Mouse (Mus musculus): ENCODE results near the gene Sipa1l1. TPM values are rescaled to one million over a fixed set of nuclear protein-coding genes. Genes with fewer than 3 reads are reported as not detected.

Gene Sipa1l1
- polyA plus RNA-seq, 1 experiment from 2014 or later = 41.6 TPM

GRCm38 (mm10) chr12:82326438-82326837 lies 157.3 kb downstream of the Sipa1l1 start:
- Histone ChIP-seq H3K4me2 (ENCODE audit: low read length) (no peak overlapping the region), H3K9me3 (ENCODE audit: control insufficient read depth, low read length) (no peaks in the 10 kb centered on the region), H3K4me1 (replicated peaks; ENCODE audit: control insufficient read depth, insufficient read depth, low read length) (peaks cover 5% of the 10 kb centered on the region; the same call in 1 of the 2 replicates), H3K27ac (ENCODE audit: low read depth) (no peak overlapping the region), H3K27me3 (replicated peaks; ENCODE audit: control insufficient read depth, insufficient read depth, low read length) (no peaks in the 10 kb centered on the region), H3K9ac (ENCODE audit: low read length) (no peak overlapping the region), H3K36me3 (ENCODE audit: control insufficient read depth, insufficient read depth, low read length) (no peaks in the 10 kb centered on the region), H3K4me3 (ENCODE audit: low read depth, low read length) (no peak overlapping the region)
- ATAC-seq (replicated peaks; ENCODE audit: low FRiP score, low TSS enrichment, low read depth) (no peak), DNase-seq (ENCODE audit: low spot score) (no peak)
- 57% methylated on average over 8 of the region's 8 CpGs for WGBS

- H3K9me3 ChIP-seq (ENCODE audit: control insufficient read depth, low read length) = no peaks in the 10 kb centered on the region
- no peak overlapping the region for H3K4me3 ChIP-seq (ENCODE audit: low read depth, low read length)
- no peaks in the 10 kb centered on the region for H3K27me3 ChIP-seq (replicated peaks; ENCODE audit: control insufficient read depth, insufficient read depth, low read length)
- no peaks in the 10 kb centered on the region; the same call in 1 of the 2 replicates for H3K4me1 ChIP-seq (replicated peaks; ENCODE audit: control insufficient read depth, insufficient read depth, low read length)
- H3K27ac ChIP-seq (ENCODE audit: low read depth) = no peak overlapping the region
- no peak overlapping the region for H3K9ac ChIP-seq (ENCODE audit: low read length)
- DNase-seq (ENCODE audit: low spot score) (no peak), ATAC-seq (replicated peaks; ENCODE audit: low FRiP score, low TSS enrichment, low read depth) (no peak)
- no peaks in the 10 kb centered on the region for H3K36me3 ChIP-seq (ENCODE audit: control insufficient read depth, insufficient read depth, low read length)
- WGBS = 97% methylated on average over 1 of the region's 1 CpGs
- H3K4me2 ChIP-seq (ENCODE audit: low read length) = no peak overlapping the region
Observed at GRCm38 (mm10) chr12:82328112-82328511, 159.0 kb downstream of the Sipa1l1 start.

GRCm38 (mm10) chr12:82332836-82333614 lies 163.9 kb downstream of the Sipa1l1 start:
- Histone ChIP-seq H3K9me3 (ENCODE audit: control insufficient read depth, low read length) (no peaks in the 10 kb centered on the region), H3K27me3 (replicated peaks; ENCODE audit: control insufficient read depth, insufficient read depth, low read length) (no peaks in the 10 kb centered on the region), H3K27ac (ENCODE audit: low read depth) (no peak overlapping the region), H3K4me1 (replicated peaks; ENCODE audit: control insufficient read depth, insufficient read depth, low read length) (peaks cover 4% of the 10 kb centered on the region), H3K9ac (ENCODE audit: low read length) (no peak overlapping the region), H3K4me3 (ENCODE audit: low read depth, low read length) (no peak overlapping the region), H3K4me2 (ENCODE audit: low read length) (no peak overlapping the region), H3K36me3 (ENCODE audit: control insufficient read depth, insufficient read depth, low read length) (no peaks in the 10 kb centered on the region)
- ATAC-seq (replicated peaks; ENCODE audit: low FRiP score, low TSS enrichment, low read depth) = no peak
- no peak for DNase-seq (ENCODE audit: low spot score)
- WGBS = 76% methylated on average over 12 of the region's 12 CpGs

GRCm38 (mm10) chr12:82333999-82334398 lies 164.9 kb downstream of the Sipa1l1 start:
- no peak overlapping the region for H3K4me2 ChIP-seq (ENCODE audit: low read length)
- H3K9me3 ChIP-seq (ENCODE audit: control insufficient read depth, low read length) = no peaks in the 10 kb centered on the region
- H3K9ac ChIP-seq (ENCODE audit: low read length) = no peak overlapping the region
- peaks cover 7% of the 10 kb centered on the region for H3K4me1 ChIP-seq (replicated peaks; ENCODE audit: control insufficient read depth, insufficient read depth, low read length)
- DNase-seq (ENCODE audit: low spot score) (no peak), ATAC-seq (replicated peaks; ENCODE audit: low FRiP score, low TSS enrichment, low read depth) (no peak)
- no peak overlapping the region for H3K4me3 ChIP-seq (ENCODE audit: low read depth, low read length)
- no peaks in the 10 kb centered on the region for H3K36me3 ChIP-seq (ENCODE audit: control insufficient read depth, insufficient read depth, low read length)
- no peak overlapping the region for H3K27ac ChIP-seq (ENCODE audit: low read depth)
- WGBS = 81% methylated on average over 5 of the region's 5 CpGs
- no peaks in the 10 kb centered on the region for H3K27me3 ChIP-seq (replicated peaks; ENCODE audit: control insufficient read depth, insufficient read depth, low read length)

GRCm38 (mm10) chr12:82334550-82334949 lies 165.4 kb downstream of the Sipa1l1 start:
- Histone ChIP-seq H3K36me3 (ENCODE audit: control insufficient read depth, insufficient read depth, low read length) (no peaks in the 10 kb centered on the region), H3K9me3 (ENCODE audit: control insufficient read depth, low read length) (no peaks in the 10 kb centered on the region), H3K4me3 (ENCODE audit: low read depth, low read length) (no peak overlapping the region), H3K9ac (ENCODE audit: low read length) (no peak overlapping the region), H3K27me3 (replicated peaks; ENCODE audit: control insufficient read depth, insufficient read depth, low read length) (no peaks in the 10 kb centered on the region), H3K4me2 (ENCODE audit: low read length) (no peak overlapping the region), H3K4me1 (replicated peaks; ENCODE audit: control insufficient read depth, insufficient read depth, low read length) (peaks cover 12% of the 10 kb centered on the region), H3K27ac (ENCODE audit: low read depth) (no peak overlapping the region)
- WGBS = 61% methylated on average over 4 of the region's 4 CpGs
- DNase-seq (ENCODE audit: low spot score) = no peak
- no peak for ATAC-seq (replicated peaks; ENCODE audit: low FRiP score, low TSS enrichment, low read depth)

- Histone ChIP-seq H3K4me3 (ENCODE audit: low read depth, low read length) (no peak overlapping the region), H3K9me3 (ENCODE audit: control insufficient read depth, low read length) (no peaks in the 10 kb centered on the region), H3K4me2 (ENCODE audit: low read length) (no peak overlapping the region), H3K4me1 (replicated peaks; ENCODE audit: control insufficient read depth, insufficient read depth, low read length) (peaks cover 16% of the 10 kb centered on the region), H3K9ac (ENCODE audit: low read length) (no peak overlapping the region), H3K27me3 (replicated peaks; ENCODE audit: control insufficient read depth, insufficient read depth, low read length) (no peaks in the 10 kb centered on the region), H3K36me3 (ENCODE audit: control insufficient read depth, insufficient read depth, low read length) (no peaks in the 10 kb centered on the region), H3K27ac (ENCODE audit: low read depth) (no peak overlapping the region)
- ATAC-seq (replicated peaks; ENCODE audit: low FRiP score, low TSS enrichment, low read depth) (no peak), DNase-seq (ENCODE audit: low spot score) (no peak)
- 6% methylated on average over 1 of the region's 1 CpGs for WGBS
Observed at GRCm38 (mm10) chr12:82335095-82335494, 166.0 kb downstream of the Sipa1l1 start.

- no peak overlapping the region for H3K27ac ChIP-seq (ENCODE audit: low read depth)
- H3K4me3 ChIP-seq (ENCODE audit: low read depth, low read length) = no peak overlapping the region
- peaks cover 16% of the 10 kb centered on the region for H3K4me1 ChIP-seq (replicated peaks; ENCODE audit: control insufficient read depth, insufficient read depth, low read length)
- DNase-seq (ENCODE audit: low spot score) (no peak), ATAC-seq (replicated peaks; ENCODE audit: low FRiP score, low TSS enrichment, low read depth) (no peak)
- peak overlapping the region; percentile 51; the same call in 1 of the 2 replicates for H3K4me2 ChIP-seq (ENCODE audit: low read length)
- H3K9me3 ChIP-seq (ENCODE audit: control insufficient read depth, low read length) = no peaks in the 10 kb centered on the region
- no peak overlapping the region for H3K9ac ChIP-seq (ENCODE audit: low read length)
- 76% methylated on average over 4 of the region's 4 CpGs for WGBS
- no peaks in the 10 kb centered on the region for H3K27me3 ChIP-seq (replicated peaks; ENCODE audit: control insufficient read depth, insufficient read depth, low read length)
- peaks cover 8% of the 10 kb centered on the region for H3K36me3 ChIP-seq (ENCODE audit: control insufficient read depth, insufficient read depth, low read length)
Observed at GRCm38 (mm10) chr12:82338550-82338949, 169.4 kb downstream of the Sipa1l1 start.

GRCm38 (mm10) chr12:82339221-82339861 lies 170.2 kb downstream of the Sipa1l1 start:
- peak; percentile 66 for DNase-seq (ENCODE audit: low spot score)
- Histone ChIP-seq H3K27ac (ENCODE audit: low read depth) (peak overlapping the region; percentile 47), H3K9me3 (ENCODE audit: control insufficient read depth, low read length) (no peaks in the 10 kb centered on the region), H3K9ac (ENCODE audit: low read length) (0 out of 2 replicates have a peak overlapping the region, but pooled peaks have one; percentile 27), H3K4me2 (ENCODE audit: low read length) (peak overlapping the region; percentile 51), H3K4me3 (ENCODE audit: low read depth, low read length) (peak overlapping the region; percentile 21), H3K36me3 (ENCODE audit: control insufficient read depth, insufficient read depth, low read length) (peaks cover 8% of the 10 kb centered on the region), H3K4me1 (replicated peaks; ENCODE audit: control insufficient read depth, insufficient read depth, low read length) (peaks cover 14% of the 10 kb centered on the region), H3K27me3 (replicated peaks; ENCODE audit: control insufficient read depth, insufficient read depth, low read length) (no peaks in the 10 kb centered on the region)
- WGBS = 15% methylated on average over 18 of the region's 18 CpGs
- no peak for ATAC-seq (replicated peaks; ENCODE audit: low FRiP score, low TSS enrichment, low read depth)
